Comparison of ENCODE assay signal across 9 mouse cellular contexts in the genomic region with DNA sequence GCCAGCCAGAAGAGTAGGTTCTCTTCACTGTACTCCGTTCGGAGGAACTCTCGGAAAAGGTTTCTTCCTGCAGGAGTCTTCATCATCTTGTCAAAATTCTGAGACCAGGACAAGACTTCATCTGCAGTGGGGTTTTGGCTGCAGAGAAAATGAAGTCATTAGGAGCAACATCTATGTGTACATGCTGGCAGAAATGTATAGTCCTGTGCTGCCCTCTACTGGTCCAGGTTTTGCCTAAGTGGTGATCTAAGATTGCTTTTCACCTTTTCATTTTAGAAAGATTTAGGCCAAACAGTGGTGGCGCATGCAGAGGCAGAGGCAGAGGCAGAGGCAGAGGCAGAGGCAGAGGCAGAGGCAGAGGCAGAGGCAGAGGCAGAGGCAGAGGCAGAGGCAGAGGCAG. TPM values are rescaled to one million over a fixed set of nuclear protein-coding genes. Genes with fewer than 3 reads are reported as not detected.
DNase-seq lines count a peak whose midpoint lies in the region; ATAC-seq lines count a peak whose summit lies in the region.
"Had no signal": no experiment of that assay in that cellular context is flagged by ENCODE, and none has a peak within 500 bp of the region (broad histone marks: within the 10 kb centered on the region; RNA-seq: fewer than 3 reads in every experiment).

No protein-coding gene starts in this region.

- no peaks in the 10 kb centered on the region for H3K27me3 ChIP-seq in neural tube, embryonic 15.5 days (replicated peaks)
- H3K27me3 ChIP-seq: limb, embryonic 13.5 days had no signal

- H3K4me1 ChIP-seq in neural tube, embryonic 15.5 days: no peaks in the 10 kb centered on the region
- H3K4me1 ChIP-seq: limb, embryonic 13.5 days had no signal

- H3K4me2 ChIP-seq in neural tube, embryonic 15.5 days: no peak overlapping the region
- H3K4me2 ChIP-seq: limb, embryonic 13.5 days had no signal

- intact Hi-C loops in gastrocnemius, postnatal 14 days (cut with DNase I; ENCODE audit: low total_unique reads): no loop called here

- H3K4me3 ChIP-seq in neural tube, embryonic 15.5 days (replicated peaks): no peak overlapping the region
- H3K4me3 ChIP-seq: limb, embryonic 13.5 days had no signal

- ATAC-seq in neural tube, embryonic 15.5 days (ENCODE audit: low FRiP score): no peak

- no peak overlapping the region for H3K27ac ChIP-seq in neural tube, embryonic 15.5 days (replicated peaks)
- H3K27ac ChIP-seq: limb, embryonic 13.5 days had no signal

- 77% methylated on average over 4 of the region's 4 CpGs for WGBS in neural tube, embryonic 15.5 days

- peaks cover 30% of the 10 kb centered on the region for H3K36me3 ChIP-seq in neural tube, embryonic 15.5 days
- H3K36me3 ChIP-seq: limb, embryonic 13.5 days had no signal

- peak; percentile 24 to 40 for DNase-seq in frontal cortex, postnatal 36 days (ENCODE audit: low spot score in 2 of 2)
- no peak for DNase-seq in frontal cortex, postnatal 10 days (ENCODE audit: low spot score in 2 of 2)
- DNase-seq in neural tube, embryonic 10.5 days (ENCODE audit: extremely low spot score, low spot score): peak; percentile 20
- peak; percentile 8 for DNase-seq in adrenal gland, adult 8-10 months
- DNase-seq in gastrocnemius, postnatal 14 days: peak; percentile 18
- peak; percentile 17 to 42 for DNase-seq in lung, adult 18-20 months
- DNase-seq in spleen, postnatal 36 days (ENCODE audit: low spot score in 2 of 2): peak; percentile 29 to 38

- H3K9me3 ChIP-seq in neural tube, embryonic 15.5 days (replicated peaks): no peaks in the 10 kb centered on the region
- H3K9me3 ChIP-seq: limb, embryonic 13.5 days had no signal

- no peak overlapping the region for H3K9ac ChIP-seq in neural tube, embryonic 15.5 days (replicated peaks)
- H3K9ac ChIP-seq: limb, embryonic 13.5 days had no signal

RNA-seq across cellular contexts. Expression of gene Mtrf1l, which starts 17.7 kb away (rescaled TPM):
- polyA plus RNA-seq in neural tube, embryonic 15.5 days (2015; fragmentation: Nextera tagmentation; extraction: Ambion mirVana): 12.1 and 12.3 TPM in 2 replicates
- 10 to 100 TPM; 11.6 to 16.0 (median 12.8) TPM for total RNA-seq in adrenal gland, adult 8-10 months (2022)
- 1 to 10 TPM; 5.2 to 5.6 TPM for total RNA-seq in gastrocnemius, postnatal 14 days (2021)

RNA-seq across cellular contexts. Expression of gene Fbxo5, which starts 36.0 kb away (rescaled TPM):
- polyA plus RNA-seq in neural tube, embryonic 15.5 days (2015; fragmentation: Nextera tagmentation; extraction: Ambion mirVana): 12.0 and 21.9 TPM in 2 replicates
- 1 to 10 TPM; 1.9 to 3.8 (median 2.4) TPM for total RNA-seq in adrenal gland, adult 8-10 months (2022)
- 1 to 10 TPM; 2.1 to 2.7 TPM for total RNA-seq in gastrocnemius, postnatal 14 days (2021)

Comparison
In these comparisons a context has a peak if more than half of its experiments do, and no peak if none do; other contexts are left out.
1. DNase-seq: peak in frontal cortex, postnatal 36 days (2 of 2), neural tube, embryonic 10.5 days (single experiment), adrenal gland, adult 8-10 months (single experiment), gastrocnemius, postnatal 14 days (single experiment), lung, adult 18-20 months (2 of 2) and spleen, postnatal 36 days (2 of 2); none in frontal cortex, postnatal 10 days (0 of 2).